Mouse (Mus musculus) urinary bladder, postnatal 36 days (tissue): ENCODE measurements around the gene Cyp2f2.

Source experiments
- DNase-seq, 2 experiments: peaks; one replicate each; pipeline ENCODE4 v3.0.0; 2022; ENCODE audit warnings: low spot score in 2 of 2, mixed read lengths in 1 of 2

The Cyp2f2 gene

GRCm38 (mm10) chr7:27119676-27120075, at the start of gene Cyp2f2:
Gene Cyp2f2 (plus strand): TSS chr7:27119909.
- no peak for DNase-seq

DNA sequence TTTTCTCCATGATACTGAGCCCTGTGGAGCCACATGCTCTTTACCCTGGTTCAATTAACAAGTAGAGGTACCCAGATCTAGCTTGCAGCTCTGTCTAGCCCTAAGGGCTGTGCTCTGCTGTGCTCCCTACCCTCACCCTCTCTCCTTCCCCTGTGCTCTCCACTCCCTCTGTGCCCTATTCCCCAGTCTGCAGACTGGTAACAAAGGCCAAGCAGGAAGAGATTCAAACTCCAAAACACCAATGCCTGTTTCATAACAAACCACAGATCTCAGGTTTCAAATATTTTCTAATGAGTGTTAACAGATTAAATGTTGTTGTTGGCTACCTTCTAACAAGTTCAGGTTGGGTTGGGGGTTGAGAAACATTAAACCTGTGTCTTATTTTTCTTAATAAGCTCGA, 41.1 kb upstream of the Cyp2f2 start:
- DNase-seq: peak in 1 of 2 experiments; percentile 26

DNA sequence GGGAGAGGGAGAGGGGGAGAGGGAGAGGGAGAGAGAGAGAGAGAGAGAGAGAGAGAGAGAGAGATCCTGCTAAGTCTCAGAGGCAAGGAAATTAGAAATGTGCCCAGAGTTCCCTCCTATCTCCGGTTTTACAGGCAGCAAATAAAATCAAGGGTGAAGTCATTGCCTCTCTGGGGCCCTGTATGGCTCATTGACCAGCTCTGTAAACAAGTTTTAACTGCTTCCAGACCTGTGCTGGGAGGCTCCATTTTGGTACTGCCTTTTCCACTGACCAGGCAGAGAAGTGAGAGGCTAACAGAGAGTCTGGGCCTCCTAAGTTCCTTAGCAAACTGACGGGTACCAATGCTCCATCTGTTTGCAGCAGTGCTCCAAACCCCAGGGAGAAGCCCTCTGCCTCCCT, 38.1 kb upstream of the Cyp2f2 start:
- no peak for DNase-seq

- DNase-seq: no peak
Measured at GRCm38 (mm10) chr7:27091039-27091438, 28.7 kb upstream of the Cyp2f2 start.

DNA sequence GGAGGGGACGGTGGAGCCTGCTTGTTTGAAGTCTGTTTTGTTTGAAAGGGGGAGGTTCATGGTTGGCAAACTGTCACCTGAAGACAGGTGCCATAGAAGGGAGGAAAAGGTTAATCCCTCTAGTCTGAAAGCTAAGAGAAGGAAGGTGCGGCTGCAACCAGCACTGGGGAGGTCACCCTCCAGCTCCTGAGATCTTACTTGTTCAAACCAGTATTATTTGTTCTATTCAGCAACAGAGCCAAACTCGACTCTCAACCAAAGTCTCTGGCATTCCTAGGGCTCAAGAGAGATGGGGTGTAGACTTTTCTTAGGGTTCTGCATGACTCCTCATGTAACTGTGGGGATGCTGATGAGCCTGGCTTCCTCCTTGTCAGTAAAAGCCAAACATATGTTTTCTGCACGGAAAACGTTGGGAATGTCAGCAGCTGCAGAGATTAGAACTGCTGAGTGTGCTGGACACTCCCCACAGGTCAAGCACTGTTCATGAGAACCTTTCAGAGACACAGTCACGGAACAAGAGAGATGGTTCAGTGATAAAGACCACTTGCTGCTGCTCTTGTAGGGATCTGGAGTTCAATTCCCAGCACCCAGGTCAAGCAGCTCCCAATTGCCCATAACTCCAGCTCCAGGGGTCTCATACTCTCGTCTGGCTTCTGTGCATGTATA, 27.5 kb upstream of the Cyp2f2 start:
- peak; percentile 6 to 20 for DNase-seq

- peak; percentile 32 to 42 for DNase-seq
Measured at GRCm38 (mm10) chr7:27092882-27093281, 26.8 kb upstream of the Cyp2f2 start.

DNA sequence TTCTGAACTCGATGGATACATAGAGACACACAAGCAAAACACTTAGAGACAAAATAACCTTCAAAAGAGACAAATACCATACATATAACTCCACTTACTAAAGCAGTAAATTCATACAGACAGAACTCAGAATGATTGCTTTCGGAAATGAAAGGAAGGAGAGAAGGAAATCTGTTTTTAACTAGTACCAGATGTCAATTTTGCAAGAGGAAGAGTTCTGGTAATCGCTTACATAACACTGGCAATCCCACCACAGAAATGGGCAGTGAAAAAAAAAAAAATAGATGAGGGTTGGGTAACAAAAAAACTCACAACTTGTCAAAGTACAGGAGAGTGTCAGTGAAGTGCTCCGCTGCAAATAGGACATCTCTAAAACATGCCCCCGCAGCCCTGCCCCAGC, 14.8 kb upstream of the Cyp2f2 start:
- DNase-seq: no peak

- no peak for DNase-seq
Measured at GRCm38 (mm10) chr7:27110327-27110726, 9.4 kb upstream of the Cyp2f2 start.

- no peak for DNase-seq
Measured at GRCm38 (mm10) chr7:27111038-27111437, 8.7 kb upstream of the Cyp2f2 start.

- DNase-seq: no peak
Measured at GRCm38 (mm10) chr7:27111987-27112386, 7.7 kb upstream of the Cyp2f2 start.

DNA sequence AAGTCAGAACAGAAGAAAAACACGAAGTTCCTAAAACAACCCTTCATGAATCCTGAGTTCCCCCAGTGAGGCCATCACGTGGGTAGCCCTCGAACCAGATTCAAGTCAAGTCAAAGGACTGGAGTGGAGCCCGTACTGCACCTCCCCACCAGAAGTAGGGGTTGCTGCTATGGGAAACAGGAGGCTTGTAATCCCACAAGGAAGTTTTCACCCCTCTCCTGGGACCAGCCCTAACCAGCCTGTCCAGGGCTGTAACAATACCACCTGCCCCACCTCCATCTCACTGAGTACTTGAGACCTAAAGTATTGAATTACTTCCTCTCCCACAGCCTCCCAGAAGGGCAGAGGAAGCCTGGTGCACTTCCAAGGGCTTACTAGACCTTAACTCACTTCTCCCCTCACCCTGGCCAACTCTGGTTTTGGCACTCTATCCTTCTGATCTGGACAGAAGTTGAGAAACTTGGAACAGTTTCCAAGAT, 1.6 kb upstream of the Cyp2f2 start:
- peak in 1 of 2 experiments; percentile 63 for DNase-seq

DNA sequence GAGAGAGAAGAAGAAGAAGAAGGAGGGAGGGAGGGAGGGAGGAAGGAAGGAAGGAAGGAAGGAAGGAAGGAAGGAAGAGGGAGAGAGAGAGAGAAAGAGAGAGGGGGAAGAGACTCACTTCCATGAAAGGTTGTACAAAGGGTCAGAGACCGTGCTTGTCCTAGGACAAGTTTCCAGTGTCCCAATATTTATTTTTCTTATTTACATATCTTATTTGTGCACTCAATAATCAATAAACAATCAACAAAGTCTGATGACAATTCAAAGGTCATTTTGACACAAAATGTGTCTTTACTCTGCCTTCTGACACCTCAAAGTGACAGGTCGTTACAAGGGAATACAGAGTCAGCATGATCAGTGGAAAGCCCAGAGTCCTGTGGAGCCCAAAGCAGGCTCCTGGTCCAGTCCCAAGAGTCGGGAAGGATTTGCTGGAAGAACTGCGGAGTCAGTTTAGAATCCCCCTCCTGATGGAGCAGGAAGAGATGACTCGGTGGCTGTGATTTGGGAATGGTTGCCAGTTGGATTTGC, 4.7 kb downstream of the Cyp2f2 start:
- DNase-seq: no peak

GRCm38 (mm10) chr7:27124969-27125368, 5.3 kb downstream of the Cyp2f2 start:
- no peak for DNase-seq

DNA sequence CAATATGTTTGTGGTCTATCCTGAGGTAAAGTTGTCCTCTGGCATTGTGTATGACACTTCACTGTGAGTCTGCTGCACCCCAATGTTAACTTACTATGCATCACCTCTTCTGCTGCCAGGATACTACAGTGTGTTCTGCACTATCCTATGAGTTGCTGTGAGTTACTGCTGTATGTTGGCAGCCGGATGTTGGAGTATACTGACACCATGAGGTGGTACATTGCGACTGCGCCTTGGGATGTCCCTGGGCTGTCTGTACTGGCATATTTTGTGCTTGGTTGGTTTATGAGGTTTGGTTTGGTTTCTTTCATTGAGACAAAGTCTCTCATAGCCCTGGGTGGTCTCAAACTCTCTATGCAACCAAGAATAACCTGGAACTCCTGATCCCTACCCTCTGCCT, 8.5 kb downstream of the Cyp2f2 start:
- peak; percentile 32 to 66 for DNase-seq

DNA sequence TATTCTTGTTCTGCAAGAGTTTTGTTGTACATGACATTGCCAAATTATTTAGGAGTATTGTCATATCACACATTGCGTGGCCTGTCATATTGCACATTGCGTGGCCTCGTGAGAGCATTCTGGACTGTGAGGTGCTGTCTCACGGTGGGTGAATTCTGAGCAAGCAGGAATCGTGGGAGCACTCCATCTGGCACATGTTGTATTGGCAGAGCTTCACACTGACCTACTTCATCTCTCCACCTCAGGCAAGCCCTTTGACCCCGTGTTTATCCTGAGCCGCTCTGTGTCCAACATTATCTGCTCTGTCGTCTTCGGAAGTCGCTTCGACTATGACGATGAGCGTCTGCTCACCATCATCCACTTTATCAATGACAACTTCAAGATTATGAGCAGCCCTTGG, 9.2 kb downstream of the Cyp2f2 start:
- no peak for DNase-seq

GRCm38 (mm10) chr7:27129811-27130210, 10.1 kb downstream of the Cyp2f2 start:
- no peak for DNase-seq

- no peak for DNase-seq
Measured at GRCm38 (mm10) chr7:27130521-27131370, 11.0 kb downstream of the Cyp2f2 start.

DNA sequence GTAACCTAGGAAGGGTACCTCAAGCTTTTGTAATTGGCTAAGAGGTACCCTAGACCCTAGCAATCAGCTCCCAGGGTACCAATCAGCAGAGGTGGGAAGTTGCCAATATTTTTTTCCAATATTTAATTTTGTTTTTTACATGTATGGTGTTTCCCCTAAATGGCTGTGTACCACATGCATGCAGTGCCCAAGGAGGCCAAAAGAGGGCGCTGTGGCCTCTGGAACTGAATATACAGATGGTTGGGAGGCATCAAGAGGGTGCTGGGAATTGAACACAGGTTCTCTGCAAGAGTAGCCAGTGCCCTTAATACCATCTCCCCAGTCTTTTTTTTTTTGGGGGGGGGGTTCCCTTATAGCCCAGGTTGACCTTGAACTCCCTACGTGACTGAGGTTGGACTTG, 11.7 kb downstream of the Cyp2f2 start:
- no peak for DNase-seq

DNA sequence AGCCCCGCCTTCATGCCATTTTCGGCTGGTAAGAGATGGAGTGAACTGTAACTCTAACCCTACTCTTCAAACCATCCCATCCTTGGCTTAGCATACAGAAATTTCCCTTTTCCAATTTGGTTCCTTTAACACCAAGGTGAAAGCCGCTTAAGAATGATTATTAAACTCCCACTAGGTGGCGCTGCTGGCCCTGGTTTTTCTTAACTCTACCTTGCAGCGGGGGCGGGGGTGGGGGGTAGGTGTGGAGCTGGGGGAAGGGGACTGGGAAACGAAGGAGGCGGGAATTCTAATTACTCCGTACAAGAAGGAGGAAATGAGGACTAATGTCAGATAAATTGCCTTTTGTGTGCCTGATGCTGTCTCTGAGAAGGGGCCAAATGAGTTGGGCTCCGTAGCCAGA, 12.9 kb downstream of the Cyp2f2 start:
- DNase-seq: peak in 1 of 2 experiments; percentile 53

- DNase-seq: no peak
Measured at GRCm38 (mm10) chr7:27133156-27133555, 13.4 kb downstream of the Cyp2f2 start.

DNA sequence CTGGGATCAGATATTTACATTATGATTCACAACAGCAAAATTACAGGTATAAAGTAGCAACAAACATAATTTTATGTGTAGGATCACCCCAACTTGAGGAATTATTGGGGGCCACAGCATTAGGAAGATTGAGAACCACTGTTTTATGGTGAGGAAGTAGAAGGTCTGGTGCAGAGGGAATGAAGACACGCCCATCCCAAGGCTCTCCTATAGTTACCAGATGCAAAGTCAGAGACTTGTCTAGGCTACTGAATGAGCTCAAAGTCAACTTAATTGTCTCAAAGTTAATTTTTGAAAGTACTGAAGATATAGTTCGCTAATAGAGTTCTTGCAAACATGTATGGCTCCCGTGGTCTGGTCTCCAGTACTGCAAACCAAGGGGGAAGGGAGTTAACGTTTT, 14.0 kb downstream of the Cyp2f2 start:
- no peak for DNase-seq

- no peak for DNase-seq
Measured at GRCm38 (mm10) chr7:27136410-27136996, 16.8 kb downstream of the Cyp2f2 start.
